Mouse (Mus musculus): ENCODE results near the gene Exoc3l2.

DNA sequence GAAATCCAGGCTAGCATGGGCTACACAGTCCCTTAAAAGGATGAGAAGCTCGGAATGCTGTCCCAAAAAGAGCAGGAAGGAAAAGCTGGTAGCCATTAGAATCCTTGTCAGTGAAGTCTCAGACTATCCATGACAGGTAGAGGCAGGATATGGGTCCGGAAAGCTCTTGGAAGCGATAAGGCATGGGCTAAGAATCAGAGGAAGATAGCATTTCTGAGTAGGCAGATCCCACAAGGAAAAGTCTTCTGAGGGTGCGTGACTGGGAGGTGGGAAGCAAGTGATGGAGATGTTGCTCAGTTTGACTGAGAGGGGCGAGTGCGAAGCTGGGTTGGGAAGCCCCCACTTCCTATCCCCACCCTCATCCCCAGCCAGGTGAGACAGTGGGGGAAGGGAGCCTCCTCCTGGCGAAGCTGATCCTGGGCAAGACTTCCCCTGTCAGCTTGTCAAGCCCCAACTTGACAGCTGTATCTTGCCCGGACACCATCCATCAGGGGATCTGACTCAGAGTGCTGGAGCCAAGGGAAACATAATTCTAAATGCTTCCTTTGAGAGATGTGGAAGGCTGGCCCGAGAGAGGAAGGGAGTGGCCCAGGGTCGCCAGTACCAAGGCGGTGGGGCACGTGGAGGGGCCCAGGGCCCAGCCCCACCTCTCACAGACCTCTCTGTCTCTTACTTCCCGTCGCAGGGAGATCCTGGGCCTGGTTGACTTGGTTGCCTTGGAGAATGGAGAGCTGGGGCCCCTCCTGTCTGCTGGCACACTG, 14.7 kb downstream of the Exoc3l2 start:
- no peak for TF ChIP-seq CTCF (IDR thresholded peaks at IDR 0.05; ENCODE audit: low read depth)
- no peak for TF ChIP-seq EP300 (IDR thresholded peaks at IDR 0.05; ENCODE audit: low read depth)
